Mouse (Mus musculus) left cerebral cortex, postnatal 4 days (tissue): ENCODE results near the gene Gnas. TPM values are rescaled to one million over a fixed set of nuclear protein-coding genes. Genes with fewer than 3 reads are reported as not detected.
A peak's percentile ranks its signal among the peaks of the same experiment; 100 is the strongest.

ENCODE experiments used
- DNase-seq: peaks from one replicate; pipeline ENCODE4 v3.0.0-alpha.2; 2022
- intact Hi-C: fragments of 180-260 bp; cut with DNase I; formaldehyde crosslinking; loops from one replicate; pipeline ENCODE4 v1.15.1; 2025
- total RNA-seq, 2 experiments: library from RNA; stranded (reverse); gene quantifications; 2 replicates each; pipeline ENCODE4 v1.2.3; 2021

The Gnas gene
- total RNA-seq: 1,000 to 10,000 TPM; 1,551 to 1,677 TPM

DNA sequence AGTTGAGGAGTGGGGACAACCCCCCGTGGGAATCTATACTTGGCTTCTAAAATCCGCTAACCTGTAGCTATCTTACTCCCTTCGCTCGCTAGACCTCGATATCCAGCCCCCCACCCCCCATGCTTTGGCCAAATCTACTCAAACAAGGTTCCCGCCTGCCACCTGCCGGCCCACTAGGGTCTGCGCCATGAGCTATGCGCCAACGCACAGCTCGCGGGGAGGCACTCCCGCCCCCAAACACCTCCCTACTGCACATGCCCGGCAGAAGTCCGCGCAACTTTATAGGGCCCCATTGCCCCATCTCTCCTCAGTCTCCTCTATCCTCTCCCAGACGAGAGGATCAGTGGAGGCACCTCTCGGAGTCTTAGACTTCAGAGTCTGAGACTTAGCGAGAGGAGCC is at the start of gene Gnas:
Gene Gnas, plus strand, starts transcription at position 310 of the 400 bp plus-strand sequence.
- intact Hi-C loops: loop anchor here (5.0 kb wide), 1 partner anchor 697 kb away; no protein-coding TSS in a partner anchor

DNA sequence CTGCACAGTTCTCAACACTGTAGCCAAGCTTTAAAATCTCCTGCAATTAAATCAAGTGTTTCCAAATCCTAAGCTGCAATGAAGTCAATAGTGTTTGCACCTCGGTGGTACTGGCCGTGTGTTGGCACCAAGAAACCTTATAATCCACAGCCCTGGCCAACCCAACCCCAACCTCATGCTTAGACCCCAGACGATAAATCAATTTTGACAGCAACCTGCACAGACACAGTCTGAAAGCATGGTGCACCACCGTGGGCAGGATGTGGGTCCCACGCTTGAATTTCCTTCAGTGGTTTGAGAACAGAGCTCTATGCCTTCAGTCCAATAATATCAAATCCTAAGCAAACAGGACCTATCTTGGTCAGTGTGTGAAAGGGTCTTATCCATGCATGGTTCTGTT is 41.7 kb upstream of the Gnas start:
- no peak for DNase-seq
- intact Hi-C loops: no loop called here

More for the DNA sequence above, at the start of gene Gnas:
- peak; percentile 71 for DNase-seq

DNA sequence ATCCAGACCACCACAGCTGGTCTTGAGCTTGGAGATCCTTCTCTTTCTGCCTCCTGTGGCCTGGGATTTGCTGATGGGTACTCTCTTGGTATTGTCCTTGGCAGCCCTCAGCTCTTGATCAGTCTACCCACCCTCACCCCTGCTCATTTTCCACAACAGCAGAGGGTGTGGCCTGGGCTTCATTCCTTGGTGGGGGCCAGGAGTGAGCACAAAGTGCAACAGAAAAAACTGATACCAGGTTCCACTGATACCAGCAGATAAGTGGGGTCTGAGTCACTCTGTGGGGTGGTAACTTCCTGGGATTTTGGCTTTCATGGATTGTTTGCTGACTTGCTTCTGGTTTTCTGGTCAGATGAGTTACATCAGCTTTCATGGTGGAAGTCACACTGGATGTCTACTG is 32.2 kb upstream of the Gnas start:
- intact Hi-C loops: no loop called here
- no peak for DNase-seq

DNA sequence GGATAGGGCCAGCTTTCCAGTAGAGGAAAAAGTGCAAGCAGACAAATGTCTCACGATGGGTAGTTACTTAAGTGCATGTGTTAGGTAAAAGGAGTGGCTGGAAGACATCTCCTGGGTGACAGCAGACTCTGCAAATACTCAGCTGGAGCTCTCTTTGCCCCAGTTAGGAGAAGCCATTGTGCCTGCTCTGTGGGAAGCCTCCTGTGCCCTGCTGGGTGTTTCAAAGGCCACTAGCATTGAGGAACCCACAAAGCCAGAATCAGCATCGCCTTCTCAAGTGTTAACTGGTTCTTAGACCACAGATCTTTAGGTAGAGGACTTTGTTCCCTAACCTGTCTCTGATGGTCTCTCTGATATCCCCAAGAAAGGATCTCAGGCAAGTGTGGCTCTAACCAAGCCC is 26.8 kb upstream of the Gnas start:
- intact Hi-C loops: no loop called here
- DNase-seq: no peak

DNA sequence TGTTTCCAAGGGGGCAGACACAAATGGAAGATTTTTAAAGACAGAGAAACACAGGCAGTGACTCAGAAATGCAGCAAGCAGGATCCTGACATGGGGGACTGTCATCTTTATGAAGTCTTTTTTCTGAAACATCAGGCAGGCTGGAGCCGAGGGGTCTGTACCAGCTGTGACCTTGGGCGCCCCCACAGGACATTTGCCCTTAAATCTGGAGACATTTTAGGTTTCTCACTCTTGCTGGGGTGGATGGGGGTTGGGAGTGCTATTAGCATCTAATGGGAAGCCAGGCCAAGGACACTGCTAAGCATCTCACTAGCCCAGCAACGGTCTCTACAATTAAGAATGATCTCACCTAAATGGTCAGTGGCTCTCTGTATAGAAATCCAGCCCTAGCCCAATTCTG is 24.1 kb upstream of the Gnas start:
- intact Hi-C loops: no loop called here
- DNase-seq: no peak

DNA sequence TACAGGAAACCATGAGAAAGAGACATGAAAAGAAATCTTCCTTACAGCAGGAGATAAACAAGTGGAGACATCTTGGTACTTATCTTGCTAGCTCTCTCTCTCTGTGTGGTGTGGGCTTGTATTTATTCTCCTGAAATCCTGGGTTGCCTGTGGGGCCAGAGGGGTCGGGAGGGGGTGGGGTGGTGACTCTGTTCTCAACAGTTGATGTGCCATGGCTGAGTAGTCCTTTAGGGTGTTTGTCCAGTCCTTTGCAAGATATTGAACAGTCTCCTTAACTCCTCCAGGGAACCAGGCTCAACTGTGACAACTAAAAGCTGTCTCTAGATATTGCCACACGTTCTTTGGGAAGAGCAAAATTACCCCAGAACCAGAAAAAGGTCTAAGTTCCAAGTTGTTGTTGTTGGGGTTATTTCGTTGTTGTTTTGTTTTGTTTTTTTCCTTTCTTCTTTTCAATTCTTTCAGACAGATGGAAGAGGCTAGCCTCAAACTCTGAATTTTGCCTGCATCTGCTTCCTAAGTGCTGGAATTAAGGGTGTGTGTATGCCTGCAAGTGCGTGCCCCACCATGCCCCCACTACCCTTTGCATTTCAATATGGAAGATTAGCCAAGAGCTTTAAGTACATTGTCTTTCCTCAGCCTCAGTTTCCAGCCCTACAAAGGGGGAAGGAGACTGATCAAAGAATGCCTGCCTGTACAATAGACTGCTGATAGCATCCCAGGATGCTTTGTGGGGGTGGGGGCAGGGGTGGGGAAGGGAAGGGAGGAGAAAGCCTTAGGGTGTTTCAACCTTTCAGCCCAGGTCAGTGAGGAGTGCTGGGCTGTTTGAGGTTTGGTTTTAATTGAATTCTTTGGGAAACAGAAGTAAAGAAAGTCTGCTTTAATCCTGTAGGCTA is 23.0 kb upstream of the Gnas start:
- intact Hi-C loops: no loop called here
- no peak for DNase-seq

DNA sequence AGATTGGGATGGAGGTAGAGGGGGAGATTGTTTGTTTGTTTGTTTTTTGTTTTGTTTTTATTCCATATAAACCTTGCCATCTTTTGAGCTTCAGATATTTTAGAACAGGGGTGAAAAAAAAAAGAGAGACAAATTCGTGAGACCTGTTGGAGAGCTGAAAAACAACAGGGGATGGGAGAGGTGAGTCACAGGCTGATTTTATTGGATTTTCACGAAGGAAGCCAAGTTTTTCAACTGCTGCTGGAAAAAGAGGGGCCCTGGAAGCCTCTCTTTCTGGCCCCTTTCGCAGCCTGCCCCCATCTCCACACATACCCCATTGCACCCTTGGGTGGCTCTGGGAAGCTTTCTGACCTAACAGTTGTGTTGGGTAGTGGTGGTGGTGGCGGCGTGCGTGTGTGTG is 22.3 kb upstream of the Gnas start:
- DNase-seq: no peak
- intact Hi-C loops: no loop called here

DNA sequence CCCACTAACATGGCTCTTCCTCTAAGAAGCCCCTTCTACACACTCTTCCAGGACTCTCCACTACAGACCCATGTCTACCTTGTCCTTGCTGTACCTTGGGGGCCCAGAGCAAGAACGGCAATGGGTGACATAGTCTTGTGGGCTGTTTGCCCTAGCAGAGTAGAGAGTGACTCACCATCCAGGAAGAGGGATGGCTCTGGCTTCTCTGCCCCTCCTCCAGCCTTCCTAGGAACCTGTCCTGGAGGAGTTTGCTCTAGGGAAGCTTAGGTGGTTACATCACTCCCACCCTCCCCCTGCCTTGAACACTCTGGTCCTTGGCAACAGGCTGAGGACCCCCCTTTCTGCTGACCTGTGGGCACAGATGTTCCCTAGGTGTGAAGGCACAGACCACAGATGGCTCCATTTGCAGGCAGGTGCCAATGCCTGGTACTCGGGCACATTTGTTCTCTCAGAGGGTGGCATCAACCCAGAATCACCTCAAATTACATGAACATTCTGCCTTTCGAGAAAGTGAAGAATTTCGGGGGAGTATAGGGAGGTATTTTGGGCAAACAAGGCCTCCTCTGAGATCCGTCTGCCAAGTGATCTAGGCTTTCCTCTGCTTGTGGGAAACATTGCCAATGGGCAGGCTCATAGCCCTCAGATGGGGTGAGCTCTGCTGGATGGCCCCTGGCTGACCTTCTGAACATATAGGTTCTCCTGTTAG is 20.9 kb upstream of the Gnas start:
- DNase-seq: no peak

DNA sequence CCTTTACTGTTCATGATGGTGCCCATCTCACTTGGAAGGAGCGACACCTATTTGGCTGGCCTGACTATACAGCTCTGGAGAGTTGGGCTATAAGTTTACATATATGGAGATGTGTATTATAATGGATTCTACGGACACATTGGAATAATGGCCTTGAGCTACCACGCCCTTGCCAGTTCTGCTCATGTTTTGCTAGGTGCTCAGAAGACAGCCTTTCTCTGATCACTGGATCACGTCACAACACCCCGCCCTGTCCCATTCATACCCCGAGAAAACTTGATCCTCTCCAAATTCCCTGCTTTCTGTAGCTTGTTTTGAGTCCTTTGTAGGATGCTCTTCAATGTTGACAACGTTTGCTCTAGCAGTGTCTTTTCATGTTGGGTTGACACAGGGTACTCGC is 19.9 kb upstream of the Gnas start:
- intact Hi-C loops: no loop called here
- DNase-seq: no peak

More for the DNA sequence above, 20.9 kb upstream of the Gnas start:
- intact Hi-C loops: no loop called here

DNA sequence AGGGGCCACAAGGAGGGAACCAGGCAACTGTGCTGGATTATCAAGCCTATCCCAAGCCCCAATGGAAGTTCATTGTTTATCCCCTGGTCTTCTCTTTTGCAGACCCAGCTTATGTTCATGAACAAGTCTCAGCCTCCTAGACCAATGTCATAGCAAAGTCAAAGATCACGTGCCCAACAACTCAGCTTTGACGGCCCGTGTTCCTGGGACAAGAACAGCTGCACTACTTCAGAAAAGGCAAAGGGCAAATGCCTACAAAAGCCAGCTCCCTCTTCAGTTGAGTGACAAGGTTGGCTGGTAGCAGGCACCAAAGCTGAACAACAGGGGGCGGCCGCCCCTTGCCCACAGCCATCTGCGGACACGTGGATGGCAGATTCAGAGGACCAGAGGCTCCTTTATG is 13.7 kb upstream of the Gnas start:
- intact Hi-C loops: no loop called here
- DNase-seq: no peak

DNA sequence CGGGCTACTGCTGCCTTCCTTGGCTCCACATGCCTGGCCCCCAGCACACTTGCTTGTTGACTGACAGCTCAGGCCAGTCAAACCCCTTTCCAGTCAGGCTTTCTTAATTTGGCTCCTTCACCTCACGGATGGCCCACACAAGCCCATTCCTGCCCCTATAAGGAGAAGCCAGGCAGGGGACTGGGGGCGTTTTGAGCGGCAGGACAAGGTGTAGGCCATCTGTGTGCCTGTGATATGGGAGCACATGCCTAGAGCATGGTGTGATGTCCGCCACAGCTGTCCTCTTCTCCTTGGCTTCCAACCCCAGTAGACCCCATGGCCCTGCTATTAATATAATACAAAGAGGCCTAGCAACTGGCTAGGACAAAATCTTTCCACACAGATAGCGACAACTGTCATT is 12.7 kb upstream of the Gnas start:
- intact Hi-C loops: no loop called here
- no peak for DNase-seq

DNA sequence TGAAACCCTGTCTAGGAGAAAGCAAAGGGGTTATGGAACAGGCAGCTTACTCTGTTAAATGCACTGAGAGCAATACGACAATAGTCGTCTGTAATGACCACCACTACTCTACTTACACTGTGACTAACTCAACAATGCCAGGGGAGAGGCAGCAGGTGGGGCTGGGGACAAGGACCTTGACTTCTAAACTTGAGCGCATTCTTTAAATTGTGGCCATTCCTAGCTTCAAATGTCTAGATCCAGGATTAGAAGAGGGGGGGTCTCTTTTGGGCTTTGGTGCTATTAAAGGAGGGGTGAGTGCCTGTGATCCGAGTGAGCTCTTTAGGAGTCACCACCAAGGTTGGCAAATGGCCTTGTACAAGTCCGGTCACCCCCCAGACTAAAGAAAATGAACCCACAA is 11.0 kb upstream of the Gnas start:
- intact Hi-C loops: no loop called here
- DNase-seq: no peak

DNA sequence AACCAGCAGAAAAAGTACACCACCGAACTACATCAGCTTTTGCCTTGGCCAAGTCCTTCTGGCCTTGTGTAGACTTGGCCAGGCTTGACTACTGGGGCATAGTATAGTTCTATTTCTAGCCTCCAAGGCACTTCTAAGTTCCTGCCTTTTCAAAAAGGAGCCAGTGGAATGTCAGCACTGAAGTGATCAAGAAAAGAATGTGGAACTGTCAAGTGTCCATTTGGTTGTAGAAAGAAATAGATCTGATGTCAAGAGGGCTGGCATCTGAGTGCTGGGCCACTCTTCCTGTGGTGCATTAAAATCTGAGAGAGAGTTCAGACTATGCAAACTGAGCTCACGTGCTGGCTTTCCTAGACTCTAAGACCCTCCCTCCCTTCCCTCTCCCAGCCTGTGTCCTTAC is 10.2 kb upstream of the Gnas start:
- intact Hi-C loops: no loop called here
- DNase-seq: no peak

DNA sequence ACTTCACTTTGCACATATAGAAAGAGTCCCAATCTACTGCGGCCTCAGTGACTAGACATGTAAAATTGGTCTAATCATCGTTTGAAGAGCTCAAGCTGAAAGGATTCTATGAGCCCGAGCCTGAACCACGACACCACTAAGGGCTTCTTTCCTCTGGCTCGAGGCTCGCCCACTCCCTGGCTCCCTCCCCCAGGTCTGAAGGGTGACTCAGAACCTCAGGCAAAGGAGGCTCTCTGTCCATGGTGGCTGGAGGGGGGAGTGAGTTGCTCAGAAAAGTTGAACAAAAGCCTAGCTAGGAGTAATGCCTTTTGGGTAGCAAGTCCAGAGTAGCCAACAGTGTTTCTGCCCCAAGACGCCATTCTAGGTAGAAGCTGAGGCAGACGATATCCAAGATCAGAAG is 4.3 kb upstream of the Gnas start:
- intact Hi-C loops: loop anchor here (5.0 kb wide), 1 partner anchor 692 kb away; no protein-coding TSS in a partner anchor
- DNase-seq: no peak

DNA sequence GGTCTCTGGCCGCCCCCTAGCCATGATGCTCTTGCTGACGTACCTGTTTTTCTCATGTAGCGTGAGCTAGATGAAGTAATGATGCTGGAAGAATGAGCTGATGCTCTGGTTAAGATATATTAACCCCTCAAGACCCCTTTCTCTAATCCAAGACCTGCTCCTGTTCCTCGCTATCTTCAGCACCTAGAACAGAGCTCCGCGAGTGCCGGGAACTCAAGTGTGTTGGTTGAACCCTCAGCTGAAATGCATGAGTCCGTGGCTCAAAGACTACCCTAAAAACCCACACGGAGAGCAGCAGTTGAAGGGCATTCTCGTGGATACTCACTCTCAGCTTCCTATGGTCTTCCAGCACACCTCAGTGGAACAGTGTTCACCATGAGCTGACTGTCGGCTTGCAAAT is 779 bp upstream of the Gnas start:
- intact Hi-C loops: loop anchor here (5.0 kb wide), 1 partner anchor 696 kb away; no protein-coding TSS in a partner anchor
- no peak for DNase-seq

DNA sequence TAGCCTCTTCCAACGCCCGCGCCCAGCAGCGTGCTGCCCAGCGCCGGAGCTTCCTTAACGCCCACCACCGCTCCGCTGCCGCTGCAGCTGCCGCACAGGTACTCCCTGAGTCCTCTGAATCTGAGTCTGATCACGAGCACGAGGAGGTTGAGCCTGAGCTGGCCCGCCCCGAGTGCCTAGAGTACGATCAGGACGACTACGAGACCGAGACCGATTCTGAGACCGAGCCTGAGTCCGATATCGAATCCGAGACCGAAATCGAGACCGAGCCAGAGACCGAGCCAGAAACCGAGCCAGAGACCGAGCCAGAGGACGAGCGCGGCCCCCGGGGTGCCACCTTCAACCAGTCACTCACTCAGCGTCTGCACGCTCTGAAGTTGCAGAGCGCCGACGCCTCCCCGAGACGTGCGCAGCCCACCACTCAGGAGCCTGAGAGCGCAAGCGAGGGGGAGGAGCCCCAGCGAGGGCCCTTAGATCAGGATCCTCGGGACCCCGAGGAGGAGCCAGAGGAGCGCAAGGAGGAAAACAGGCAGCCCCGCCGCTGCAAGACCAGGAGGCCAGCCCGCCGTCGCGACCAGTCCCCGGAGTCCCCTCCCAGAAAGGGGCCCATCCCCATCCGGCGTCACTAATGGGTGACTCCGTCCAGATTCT is 812 bp downstream of the Gnas start:
- no peak for DNase-seq

DNA sequence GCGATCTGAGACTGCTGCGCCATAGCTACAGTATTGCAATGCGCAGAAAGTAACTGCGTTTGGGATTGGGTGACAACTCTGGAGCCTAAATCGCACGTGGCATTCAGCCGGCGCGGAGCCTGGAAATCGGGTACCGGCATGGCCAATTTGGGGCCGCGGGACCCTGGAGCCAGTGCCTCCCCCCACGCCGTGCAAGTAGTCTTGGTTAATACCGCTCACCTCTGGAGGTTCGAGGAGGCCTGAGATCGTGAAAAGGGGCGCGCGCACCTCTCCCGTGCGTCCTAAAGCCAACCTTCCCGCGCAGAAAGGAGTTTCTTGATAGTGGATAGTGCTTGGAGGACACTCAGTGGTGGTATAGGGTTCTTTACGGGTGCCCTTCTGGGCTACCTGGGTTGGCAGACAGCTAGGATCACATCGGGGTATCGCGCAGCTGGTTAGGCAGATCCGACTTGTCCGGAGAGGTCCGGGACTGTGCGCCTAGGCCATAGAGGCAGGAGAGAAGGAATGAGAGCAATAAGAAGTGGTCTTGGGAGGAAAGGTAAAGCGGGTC is 1.9 kb downstream of the Gnas start:
- DNase-seq: no peak
- intact Hi-C loops: no loop called here

More for the DNA sequence above, 812 bp downstream of the Gnas start:
- intact Hi-C loops: loop anchor here (5.0 kb wide), 1 partner anchor 698 kb away; no protein-coding TSS in a partner anchor

DNA sequence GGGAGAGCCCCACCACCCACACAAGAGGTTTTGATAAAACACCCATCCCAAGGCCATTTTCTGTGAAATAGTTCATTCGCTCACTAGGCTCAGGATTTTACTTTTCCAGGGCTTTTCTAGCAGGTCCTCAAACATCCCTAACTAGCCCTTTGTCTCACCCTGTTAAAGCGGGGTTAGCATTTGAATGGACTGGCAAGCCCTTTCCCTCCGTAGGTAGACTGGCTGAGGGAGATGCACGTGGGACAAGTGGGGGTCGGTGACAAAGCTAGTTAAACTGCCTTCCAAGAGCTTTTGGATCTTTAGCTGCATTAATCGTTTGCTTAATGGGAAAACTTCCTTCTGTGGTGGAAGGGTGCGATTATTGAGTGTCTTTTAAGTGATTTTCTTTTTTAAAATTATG is 3.8 kb downstream of the Gnas start:
- intact Hi-C loops: no loop called here
- no peak for DNase-seq

DNA sequence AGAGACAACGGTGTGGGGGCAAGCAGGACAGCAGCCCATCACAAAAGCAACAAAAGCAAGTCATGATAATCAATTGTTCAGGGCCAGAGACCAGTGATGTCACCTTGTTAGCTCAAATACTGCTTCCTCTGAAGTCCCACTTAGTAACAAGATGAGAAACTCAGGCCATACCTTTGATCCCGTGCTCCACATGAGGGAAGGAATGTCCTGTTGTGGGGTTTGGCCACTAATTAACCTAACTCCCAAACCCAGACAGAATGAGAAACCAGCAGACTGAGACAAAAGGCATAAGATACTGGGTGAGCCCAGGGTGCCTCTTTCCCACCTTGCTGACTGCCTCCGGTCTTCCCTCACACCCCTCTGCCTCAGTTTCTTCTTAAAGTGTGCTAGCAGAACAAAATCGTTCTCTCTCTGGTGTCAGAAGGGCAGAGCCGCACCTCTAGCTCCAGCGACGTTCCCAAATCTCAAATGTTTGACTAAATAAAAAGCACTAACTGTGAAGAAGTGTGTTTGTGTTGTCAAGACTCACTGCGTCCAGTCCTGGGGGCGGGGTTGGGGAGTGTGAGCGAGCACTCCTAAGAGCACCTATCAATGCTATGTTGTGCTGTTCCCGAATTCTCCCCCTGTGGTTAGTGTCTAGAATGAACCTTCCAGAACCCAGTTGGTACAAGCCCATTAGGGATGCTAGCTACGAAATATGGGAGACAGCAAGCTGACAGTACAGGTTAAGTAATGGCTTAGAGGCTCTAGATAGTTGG is 4.7 kb downstream of the Gnas start:
- intact Hi-C loops: no loop called here
- no peak for DNase-seq

DNA sequence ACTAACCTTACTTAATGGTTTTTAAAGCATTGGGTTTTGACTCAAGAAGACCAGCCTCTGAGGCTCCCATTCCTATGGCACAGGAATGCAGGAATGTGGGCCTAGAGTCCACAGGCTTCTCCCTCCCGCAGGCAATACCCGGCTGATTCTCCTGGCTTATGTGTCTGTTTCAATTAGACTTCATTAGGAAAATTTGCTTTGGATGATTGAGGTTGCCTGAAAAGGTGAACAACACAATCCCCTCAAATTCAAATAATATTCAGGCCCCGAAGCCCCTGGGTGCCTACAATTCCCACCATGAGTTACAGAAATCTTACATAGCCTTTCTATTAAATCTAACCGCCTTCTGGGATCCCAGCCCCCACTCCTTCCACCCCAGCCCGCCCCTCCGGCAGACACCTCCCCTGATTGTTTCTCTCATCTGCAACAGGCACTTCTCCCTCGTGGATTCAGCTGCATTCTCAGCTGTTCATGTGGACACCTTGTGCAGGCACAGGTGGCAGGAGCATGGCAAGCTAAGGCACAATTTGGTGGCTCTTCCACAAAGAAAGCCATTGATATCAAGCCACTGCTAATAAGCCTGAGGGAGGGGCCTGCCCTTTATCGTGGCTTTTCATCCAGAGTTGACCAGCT is 7.0 kb downstream of the Gnas start:
- intact Hi-C loops: loop anchor here (5.0 to 10.0 kb wide), 2 partner anchors 214 to 556 kb away; partner anchors contain the start of genes Stx16 and Vapb
- no peak for DNase-seq
